Mouse (Mus musculus) layer of hippocampus, postnatal 14 days (tissue): ENCODE data around the gene Mt4. TPM values are rescaled to one million over a fixed set of nuclear protein-coding genes. Genes with fewer than 3 reads are reported as not detected.
"Not testable (repeated sequence)": the region's sequence is repeated elsewhere in the genome, so short reads cannot be mapped to it uniquely, and the experiment has no call there.

Experiments used
- DNase-seq, 2 experiments: peaks; one replicate each; pipeline ENCODE4 v3.0.0; 2021 to 2022; ENCODE audit warnings: low spot score in 2 of 2, mixed read lengths in 1 of 2
- total RNA-seq, 2 experiments: library from RNA; stranded (reverse); gene quantifications; 2 replicates each; pipeline ENCODE4 v1.2.3; 2021

Gene Mt4
- total RNA-seq, 2 experiments from 2014 or later: not detected

GRCm38 (mm10) chr8:94132096-94132495, 4.9 kb upstream of the Mt4 start:
- DNase-seq: no peak

GRCm38 (mm10) chr8:94134601-94135000, 2.4 kb upstream of the Mt4 start:
- DNase-seq: not testable (repeated sequence)

GRCm38 (mm10) chr8:94135556-94135955, 1.4 kb upstream of the Mt4 start:
- no peak for DNase-seq

- no peak for DNase-seq
Observed at GRCm38 (mm10) chr8:94136192-94136591, 805 bp upstream of the Mt4 start.

- DNase-seq: no peak
Observed at GRCm38 (mm10) chr8:94140266-94140795, 3.3 kb downstream of the Mt4 start.

GRCm38 (mm10) chr8:94148236-94148635, 11.2 kb downstream of the Mt4 start:
- DNase-seq: no peak

GRCm38 (mm10) chr8:94150925-94151324, 13.9 kb downstream of the Mt4 start:
- no peak for DNase-seq

- DNase-seq: peak; percentile 89
Observed at GRCm38 (mm10) chr8:94152513-94153300, 15.7 kb downstream of the Mt4 start, which contains the start of gene Mt3. Gene Mt3 (plus strand): TSS chr8:94152607.

GRCm38 (mm10) chr8:94153451-94153850, 16.5 kb downstream of the Mt4 start:
- peak in 1 of 2 experiments; percentile 49 for DNase-seq

GRCm38 (mm10) chr8:94154537-94154936, 17.5 kb downstream of the Mt4 start:
- DNase-seq: peak in 1 of 2 experiments; percentile 75

- no peak for DNase-seq
Observed at GRCm38 (mm10) chr8:94156092-94156491, 19.1 kb downstream of the Mt4 start.

- DNase-seq: not testable (repeated sequence)
Observed at GRCm38 (mm10) chr8:94165772-94166171, 28.8 kb downstream of the Mt4 start.

- DNase-seq: peak; percentile 95
Observed at GRCm38 (mm10) chr8:94167244-94167643, 30.2 kb downstream of the Mt4 start.

GRCm38 (mm10) chr8:94169547-94169946, 32.5 kb downstream of the Mt4 start:
- no peak for DNase-seq

- no peak for DNase-seq
Observed at GRCm38 (mm10) chr8:94171321-94171755, 34.3 kb downstream of the Mt4 start.

- peak; percentile 74 to 85 for DNase-seq
Observed at GRCm38 (mm10) chr8:94172075-94172808, 35.2 kb downstream of the Mt4 start, which contains the start of gene Mt2. Gene Mt2 (plus strand): TSS chr8:94172664.

GRCm38 (mm10) chr8:94172809-94173732, 36.1 kb downstream of the Mt4 start:
- DNase-seq: no peak

GRCm38 (mm10) chr8:94173848-94174403, 36.9 kb downstream of the Mt4 start:
- DNase-seq: no peak

GRCm38 (mm10) chr8:94174619-94175213, 37.7 kb downstream of the Mt4 start:
- no peak for DNase-seq
